Mouse (Mus musculus) stomach, postnatal 0 days (tissue): Measurements from ENCODE around the gene Safb.

ENCODE experiments used
- CTCF ChIP-seq: IDR thresholded peaks from 2 replicates; pipeline ENCODE4 v1.5.1; 2016; ENCODE audit warnings: antibody characterized with exemption, low read depth, mild to moderate bottlenecking, moderate library complexity
- EP300 ChIP-seq: optimal IDR thresholded peaks from 2 replicates; pipeline ENCODE3; 2016; ENCODE audit warnings: antibody characterized with exemption

- TF ChIP-seq CTCF (no peak), EP300 (no peak)
Observed at GRCm38 (mm10) chr17:56615136-56615784, 30.6 kb downstream of the Safb start.
